ENCODE assay signal across 18 mouse cellular contexts in the genomic region with DNA sequence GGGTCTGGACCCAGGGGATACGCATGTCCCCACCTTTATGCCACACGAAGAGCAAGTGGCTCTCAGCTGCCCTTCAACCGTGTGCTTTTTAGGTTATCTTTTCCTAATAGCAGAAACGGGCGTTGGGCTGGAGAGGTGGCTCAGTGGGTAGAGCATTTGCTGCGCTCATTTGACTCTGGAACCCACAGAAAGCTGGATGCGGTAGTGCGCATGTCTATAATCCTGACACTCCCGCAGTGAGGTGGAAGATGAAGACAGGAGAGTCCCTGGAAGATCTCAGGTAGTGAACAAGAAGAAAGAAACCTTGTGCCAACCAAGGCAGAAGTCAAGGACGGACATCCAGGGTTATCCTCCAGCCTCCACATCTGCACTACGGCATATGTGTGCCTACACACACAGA. TPM values are rescaled to one million over a fixed set of nuclear protein-coding genes. Genes with fewer than 3 reads are reported as not detected.
"Had no signal": no experiment of that assay in that cellular context is flagged by ENCODE, and none has a peak within 500 bp of the region (broad histone marks: within the 10 kb centered on the region; RNA-seq: fewer than 3 reads in every experiment).

No protein-coding gene starts in this region.

- DNase-seq: liver, embryonic 13.5 days had no signal

- H3K4me3 ChIP-seq: gastrocnemius, adult 2 months; heart, embryonic 10.5 days; heart, embryonic 12.5 days; hindbrain, embryonic 10.5 days; hindbrain, embryonic 12.5 days; intestine, embryonic 15.5 days; layer of hippocampus, adult 2 months; left cerebral cortex, adult 2 months; limb, embryonic 10.5 days; limb, embryonic 12.5 days; liver, embryonic 13.5 days; liver, embryonic 15.5 days had no signal

- ATAC-seq: inflammation-experienced regulatory T-cells, adult 6 months had no signal

- H3K27ac ChIP-seq: gastrocnemius, adult 2 months; hindbrain, embryonic 10.5 days; hindbrain, embryonic 12.5 days; intestine, embryonic 15.5 days; limb, embryonic 10.5 days; limb, embryonic 12.5 days; liver, embryonic 13.5 days; liver, embryonic 15.5 days had no signal

- H3K27me3 ChIP-seq: intestine, embryonic 15.5 days; liver, embryonic 13.5 days; liver, embryonic 15.5 days had no signal

- H3K4me1 ChIP-seq: heart, embryonic 10.5 days; heart, embryonic 12.5 days; intestine, embryonic 15.5 days; limb, embryonic 12.5 days; liver, embryonic 13.5 days; liver, embryonic 15.5 days had no signal

RNA-seq across cellular contexts. Expression of gene Pla2g2c, which starts 15.3 kb away (rescaled TPM):
- polyA plus RNA-seq: heart, embryonic 16.5 days; inflammation-experienced regulatory T-cells, adult 6 months; liver, embryonic 13.5 days; liver, embryonic 15.5 days had no signal

RNA-seq across cellular contexts. Expression of gene Ubxn10, which starts 27.7 kb away (rescaled TPM):
- polyA plus RNA-seq: inflammation-experienced regulatory T-cells, adult 6 months had no signal

RNA-seq across cellular contexts. Expression of gene Pla2g2f, which starts 48.2 kb away (rescaled TPM):
- polyA plus RNA-seq: heart, embryonic 12.5 days; heart, embryonic 14.5 days; hindbrain, embryonic 12.5 days; hindbrain, embryonic 14.5 days; inflammation-experienced regulatory T-cells, adult 6 months; kidney, embryonic 14.5 days; liver, embryonic 11.5 days; liver, embryonic 13.5 days; liver, embryonic 15.5 days had no signal
